Mouse (Mus musculus): ENCODE data around the gene Olfr1258. TPM values are rescaled to one million over a fixed set of nuclear protein-coding genes. Genes with fewer than 3 reads are reported as not detected.
"Not testable (repeated sequence)": the region's sequence is repeated elsewhere in the genome, so short reads cannot be mapped to it uniquely, and the experiment has no call there.

Olfr1258 gene
- not detected in 2 replicates for polyA plus RNA-seq (2014; fragmentation: Nextera tagmentation; extraction: Ambion mirVana)

DNA sequence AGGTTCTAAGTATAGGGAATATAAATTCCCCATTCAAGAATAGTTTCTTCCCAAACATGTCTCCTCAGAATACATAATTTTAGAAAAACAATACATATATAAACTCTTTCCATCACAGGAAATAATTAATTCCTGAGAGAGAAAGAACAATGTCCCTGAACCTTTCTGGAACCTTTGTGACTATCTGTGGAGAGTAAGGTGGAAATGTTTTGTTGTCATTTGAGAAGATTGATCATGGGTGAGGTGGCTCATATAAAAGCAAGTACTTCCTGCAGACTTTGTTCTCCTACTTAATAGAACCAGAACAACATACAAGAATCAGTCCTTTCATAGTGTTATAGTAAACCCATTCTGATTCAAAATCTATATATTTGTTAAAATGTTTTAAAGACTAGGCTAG, at the start of gene Olfr1258:
TSS of gene Olfr1258 (plus strand) at position 301 of the 400 bp plus-strand sequence.
- Histone ChIP-seq H3K4me3 (ENCODE audit: low read depth, low read length) (no peak within 1 kb of the TSS), H3K4me2 (no peak within 1 kb of the TSS), H3K9ac (ENCODE audit: low read depth, low read length) (no peak within 1 kb of the TSS), H3K36me3 (ENCODE audit: control insufficient read depth, insufficient read depth, low read length) (no peaks in the 10 kb centered on the region), H3K27me3 (replicated peaks; ENCODE audit: control insufficient read depth, insufficient read depth, low read length) (no peaks in the 10 kb centered on the region), H3K9me3 (ENCODE audit: control insufficient read depth, low read length) (no peaks in the 10 kb centered on the region), H3K27ac (ENCODE audit: low read depth, low read length) (no peak within 1 kb of the TSS), H3K4me1 (replicated peaks; ENCODE audit: control insufficient read depth, insufficient read depth, low read length) (no peaks in the 10 kb centered on the region)
- DNase-seq (ENCODE audit: low spot score) (no peak), ATAC-seq (replicated peaks; ENCODE audit: low FRiP score) (no peak)

DNA sequence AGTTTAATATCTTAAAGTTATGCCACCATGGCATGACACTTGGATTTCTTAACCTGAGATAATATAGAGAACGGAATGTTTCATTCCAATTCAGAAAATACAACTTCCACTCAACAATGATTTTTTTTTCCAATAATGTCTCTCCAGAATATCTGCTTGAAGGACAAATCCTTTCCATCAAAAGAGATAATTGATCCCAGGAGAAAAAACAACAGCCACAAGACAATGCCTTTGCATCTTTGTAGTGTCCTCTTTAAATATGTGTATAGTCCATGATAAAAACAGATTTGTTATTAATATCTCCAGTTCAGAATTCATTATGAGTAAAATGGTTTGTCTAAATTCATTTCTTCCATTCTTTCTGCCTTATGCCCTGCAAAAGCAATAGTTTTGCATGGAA, 49.0 kb upstream of the Olfr1258 start, which contains the start of gene Olfr1257:
TSS of gene Olfr1257 (plus strand) at position 301 of the 400 bp plus-strand sequence.
- no peaks in the 10 kb centered on the region for H3K36me3 ChIP-seq (ENCODE audit: control insufficient read depth, insufficient read depth, low read length)
- H3K27ac ChIP-seq (ENCODE audit: low read depth, low read length) = no peak within 1 kb of the TSS
- no peak for DNase-seq (ENCODE audit: low spot score)
- no peak within 1 kb of the TSS for H3K4me3 ChIP-seq (ENCODE audit: low read depth, low read length)
- no peaks in the 10 kb centered on the region for H3K9me3 ChIP-seq (ENCODE audit: control insufficient read depth, low read length)
- H3K4me1 ChIP-seq (replicated peaks; ENCODE audit: control insufficient read depth, insufficient read depth, low read length) = no peaks in the 10 kb centered on the region
- no peak within 1 kb of the TSS for H3K9ac ChIP-seq (ENCODE audit: low read depth, low read length)
- 80% methylated on average over 1 of the region's 1 CpGs for WGBS
- ATAC-seq (replicated peaks; ENCODE audit: low FRiP score) = no peak
- no peak within 1 kb of the TSS for H3K4me2 ChIP-seq
- H3K27me3 ChIP-seq (replicated peaks; ENCODE audit: control insufficient read depth, insufficient read depth, low read length) = no peaks in the 10 kb centered on the region

DNA sequence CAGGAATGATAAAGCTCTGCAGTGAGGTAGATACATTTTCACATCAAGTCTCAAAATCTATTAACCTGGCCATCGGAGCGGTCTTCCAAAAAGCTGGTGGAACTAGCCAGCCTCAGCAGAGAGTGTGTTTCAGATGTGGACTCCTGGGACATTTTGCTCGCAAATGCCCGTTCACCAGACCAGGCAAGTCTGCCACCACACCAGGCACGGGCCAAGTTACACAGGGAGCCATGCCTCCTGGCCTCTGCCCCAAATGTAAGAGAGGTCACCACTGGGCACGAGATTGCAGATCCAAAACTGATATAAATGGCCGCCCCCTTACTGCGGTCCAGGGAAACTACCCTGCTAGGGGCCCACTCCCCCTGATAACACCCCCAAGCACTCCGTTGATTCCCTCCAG, 14.5 kb upstream of the Olfr1258 start:
- 84% methylated on average over 9 of the region's 9 CpGs for WGBS

DNA sequence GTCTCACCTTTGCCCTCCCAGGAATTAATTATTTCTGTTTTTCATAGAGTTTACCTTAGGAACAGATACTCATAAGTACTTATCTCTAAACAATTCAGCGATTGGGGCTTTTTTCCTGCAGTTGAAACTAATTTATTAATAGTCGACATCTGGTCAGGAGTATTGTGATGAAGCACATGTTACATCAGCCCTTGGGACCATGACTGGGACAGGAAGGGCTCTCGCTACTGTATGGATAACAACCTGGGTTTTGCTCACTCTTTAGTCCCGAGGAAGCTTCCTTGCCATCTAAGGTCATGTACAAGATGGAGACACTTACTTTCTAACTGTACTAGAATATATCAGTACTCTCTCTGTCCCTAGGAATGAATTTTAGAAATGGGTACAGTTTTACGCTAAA, 21.5 kb downstream of the Olfr1258 start, which contains the start of gene Olfr1259:
TSS of gene Olfr1259 (minus strand) at position 101 of the 400 bp plus-strand sequence.
- WGBS = 79% methylated on average over 5 of the region's 5 CpGs
- Histone ChIP-seq H3K27me3 (replicated peaks; ENCODE audit: control insufficient read depth, insufficient read depth, low read length) (no peaks in the 10 kb centered on the region), H3K4me2 (no peak within 1 kb of the TSS), H3K4me3 (ENCODE audit: low read depth, low read length) (no peak within 1 kb of the TSS), H3K36me3 (ENCODE audit: control insufficient read depth, insufficient read depth, low read length) (no peaks in the 10 kb centered on the region), H3K9me3 (ENCODE audit: control insufficient read depth, low read length) (no peaks in the 10 kb centered on the region), H3K27ac (ENCODE audit: low read depth, low read length) (no peak within 1 kb of the TSS), H3K4me1 (replicated peaks; ENCODE audit: control insufficient read depth, insufficient read depth, low read length) (no peaks in the 10 kb centered on the region), H3K9ac (ENCODE audit: low read depth, low read length) (no peak within 1 kb of the TSS)
- no peak for ATAC-seq (replicated peaks; ENCODE audit: low FRiP score)
- DNase-seq (ENCODE audit: low spot score) = no peak

More for the DNA sequence above, 14.5 kb upstream of the Olfr1258 start:
- DNase-seq (ENCODE audit: low spot score); H3K4me2 ChIP-seq; H3K27ac ChIP-seq (ENCODE audit: low read depth, low read length); ATAC-seq (replicated peaks; ENCODE audit: low FRiP score); H3K4me1 ChIP-seq (replicated peaks; ENCODE audit: control insufficient read depth, insufficient read depth, low read length); H3K9ac ChIP-seq (ENCODE audit: low read depth, low read length); H3K27me3 ChIP-seq (replicated peaks; ENCODE audit: control insufficient read depth, insufficient read depth, low read length); H3K36me3 ChIP-seq (ENCODE audit: control insufficient read depth, insufficient read depth, low read length); H3K4me3 ChIP-seq (ENCODE audit: low read depth, low read length); H3K9me3 ChIP-seq (ENCODE audit: control insufficient read depth, low read length): not testable (repeated sequence)

DNA sequence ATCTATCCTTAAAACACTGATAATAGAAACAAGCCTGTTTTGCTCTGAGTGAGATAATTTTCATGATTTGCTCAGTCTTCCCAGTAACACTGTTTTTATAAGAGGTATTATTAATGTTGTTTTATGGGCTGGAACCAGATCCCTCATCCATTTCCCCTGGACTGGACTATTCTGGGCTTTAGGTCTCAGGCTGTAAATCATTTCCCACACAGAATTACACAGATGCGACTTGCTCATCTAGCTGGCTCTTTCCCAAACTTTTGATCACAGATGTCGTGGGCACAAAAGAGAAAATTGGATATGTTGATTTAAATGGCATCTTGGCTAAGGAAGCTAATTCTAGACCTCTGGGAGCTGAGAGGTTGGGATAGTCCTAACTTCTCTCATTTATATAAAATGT, 47.1 kb downstream of the Olfr1258 start, which contains the start of gene Olfr1260:
TSS of gene Olfr1260 (plus strand) at position 157 of the 400 bp plus-strand sequence.
- H3K4me2 ChIP-seq = no peak within 1 kb of the TSS
- no peak within 1 kb of the TSS for H3K27ac ChIP-seq (ENCODE audit: low read depth, low read length)
- no peaks in the 10 kb centered on the region for H3K27me3 ChIP-seq (replicated peaks; ENCODE audit: control insufficient read depth, insufficient read depth, low read length)
- ATAC-seq (replicated peaks; ENCODE audit: low FRiP score) (no peak), DNase-seq (ENCODE audit: low spot score) (no peak)
- no peaks in the 10 kb centered on the region for H3K4me1 ChIP-seq (replicated peaks; ENCODE audit: control insufficient read depth, insufficient read depth, low read length)
- 64% methylated on average over 2 of the region's 2 CpGs for WGBS
- H3K4me3 ChIP-seq (ENCODE audit: low read depth, low read length) = no peak within 1 kb of the TSS
- no peaks in the 10 kb centered on the region for H3K36me3 ChIP-seq (ENCODE audit: control insufficient read depth, insufficient read depth, low read length)
- no peak within 1 kb of the TSS for H3K9ac ChIP-seq (ENCODE audit: low read depth, low read length)
- no peaks in the 10 kb centered on the region for H3K9me3 ChIP-seq (ENCODE audit: control insufficient read depth, low read length)

DNA sequence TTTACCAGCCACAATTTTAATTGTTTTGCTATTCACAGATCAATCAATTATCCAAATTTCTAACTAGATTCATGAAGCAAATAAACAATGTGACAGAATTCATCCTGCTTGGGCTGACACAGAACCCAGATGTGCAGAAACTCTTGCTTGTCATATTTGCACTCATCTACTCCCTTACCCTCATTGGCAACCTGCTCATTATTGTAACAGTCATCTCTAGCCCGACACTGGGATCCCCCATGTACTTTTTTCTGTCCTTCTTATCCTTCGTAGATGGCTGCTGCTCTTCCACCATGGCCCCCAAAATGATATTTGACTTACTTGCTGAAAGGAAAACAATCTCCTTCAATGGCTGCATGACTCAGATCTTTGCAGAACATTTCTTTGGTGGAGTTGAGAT, 50.6 kb downstream of the Olfr1258 start:
- ATAC-seq (replicated peaks; ENCODE audit: low FRiP score) (no peak), DNase-seq (ENCODE audit: low spot score) (no peak)

More for the DNA sequence above, 50.6 kb downstream of the Olfr1258 start:
- Histone ChIP-seq H3K9me3 (ENCODE audit: control insufficient read depth, low read length) (no peaks in the 10 kb centered on the region), H3K4me3 (ENCODE audit: low read depth, low read length) (no peak overlapping the region), H3K27ac (ENCODE audit: low read depth, low read length) (no peak overlapping the region), H3K27me3 (replicated peaks; ENCODE audit: control insufficient read depth, insufficient read depth, low read length) (no peaks in the 10 kb centered on the region), H3K36me3 (ENCODE audit: control insufficient read depth, insufficient read depth, low read length) (no peaks in the 10 kb centered on the region), H3K9ac (ENCODE audit: low read depth, low read length) (no peak overlapping the region), H3K4me2 (no peak overlapping the region), H3K4me1 (replicated peaks; ENCODE audit: control insufficient read depth, insufficient read depth, low read length) (no peaks in the 10 kb centered on the region)
- 75% methylated on average over 2 of the region's 2 CpGs for WGBS

Other genes starting within 250 kb of the Olfr1258 start
- not detected in 2 replicates for gene Olfr1252, start 202.3 kb upstream of the Olfr1258 start, polyA plus RNA-seq (2014; fragmentation: Nextera tagmentation; extraction: Ambion mirVana)
- not detected in 2 replicates for gene Olfr1253, start 170.2 kb upstream of the Olfr1258 start, polyA plus RNA-seq (2014; fragmentation: Nextera tagmentation; extraction: Ambion mirVana)
- gene Olfr1254, start 133.7 kb upstream of the Olfr1258 start, polyA plus RNA-seq (2014; fragmentation: Nextera tagmentation; extraction: Ambion mirVana) = not detected in 2 replicates
- gene Olfr1255, start 115.3 kb upstream of the Olfr1258 start, polyA plus RNA-seq (2014; fragmentation: Nextera tagmentation; extraction: Ambion mirVana) = not detected in 2 replicates
- not detected in 2 replicates for gene Olfr1256, start 85.8 kb upstream of the Olfr1258 start, polyA plus RNA-seq (2014; fragmentation: Nextera tagmentation; extraction: Ambion mirVana)
- not detected in 2 replicates for gene Olfr48, start 79.1 kb upstream of the Olfr1258 start, polyA plus RNA-seq (2014; fragmentation: Nextera tagmentation; extraction: Ambion mirVana)
- not detected in 2 replicates for gene Olfr1257, start 48.9 kb upstream of the Olfr1258 start, polyA plus RNA-seq (2014; fragmentation: Nextera tagmentation; extraction: Ambion mirVana)
- not detected in 2 replicates for gene Olfr1259, start 21.4 kb downstream of the Olfr1258 start, polyA plus RNA-seq (2014; fragmentation: Nextera tagmentation; extraction: Ambion mirVana)
- not detected in 2 replicates for gene Olfr1260, start 47.0 kb downstream of the Olfr1258 start, polyA plus RNA-seq (2014; fragmentation: Nextera tagmentation; extraction: Ambion mirVana)
- not detected in 2 replicates for gene Olfr1261, start 63.9 kb downstream of the Olfr1258 start, polyA plus RNA-seq (2014; fragmentation: Nextera tagmentation; extraction: Ambion mirVana)
- gene Olfr1262, start 72.8 kb downstream of the Olfr1258 start, polyA plus RNA-seq (2014; fragmentation: Nextera tagmentation; extraction: Ambion mirVana) = not detected in 2 replicates
- gene Olfr1263, start 84.8 kb downstream of the Olfr1258 start, polyA plus RNA-seq (2014; fragmentation: Nextera tagmentation; extraction: Ambion mirVana) = not detected in 2 replicates
- not detected in 2 replicates for gene Olfr1264, start 98.3 kb downstream of the Olfr1258 start, polyA plus RNA-seq (2014; fragmentation: Nextera tagmentation; extraction: Ambion mirVana)
- gene Olfr1265, start 108.0 kb downstream of the Olfr1258 start, polyA plus RNA-seq (2014; fragmentation: Nextera tagmentation; extraction: Ambion mirVana) = not detected in 2 replicates
- gene Olfr140, start 136.3 kb downstream of the Olfr1258 start, polyA plus RNA-seq (2014; fragmentation: Nextera tagmentation; extraction: Ambion mirVana) = not detected in 2 replicates
- gene Olfr1269, start 194.1 kb downstream of the Olfr1258 start, polyA plus RNA-seq (2014; fragmentation: Nextera tagmentation; extraction: Ambion mirVana) = not detected in 2 replicates
- not detected in 2 replicates for gene Olfr32, start 215.0 kb downstream of the Olfr1258 start, polyA plus RNA-seq (2014; fragmentation: Nextera tagmentation; extraction: Ambion mirVana)
- gene Olfr1270, start 225.8 kb downstream of the Olfr1258 start, polyA plus RNA-seq (2014; fragmentation: Nextera tagmentation; extraction: Ambion mirVana) = not detected in 2 replicates